Mouse (Mus musculus): ENCODE measurements at regions not wholly inside any gene's neighbourhood (a gene's known extent, or its start where the extent isn't known, plus 50 kb on each side); places are given as distances from the start of the nearest gene placed in this dataset.
"Not testable (repeated sequence)": the region's sequence is repeated elsewhere in the genome, so short reads cannot be mapped to it uniquely, and the experiment has no call there.

- no peak for DNase-seq (ENCODE audit: inconsistent age in 2 of 2, low spot score in 1 of 2)
These were observed 146.2 kb downstream of the Kcnrg start for GRCm38 (mm10) chr14:61753421-61753820.

DNA sequence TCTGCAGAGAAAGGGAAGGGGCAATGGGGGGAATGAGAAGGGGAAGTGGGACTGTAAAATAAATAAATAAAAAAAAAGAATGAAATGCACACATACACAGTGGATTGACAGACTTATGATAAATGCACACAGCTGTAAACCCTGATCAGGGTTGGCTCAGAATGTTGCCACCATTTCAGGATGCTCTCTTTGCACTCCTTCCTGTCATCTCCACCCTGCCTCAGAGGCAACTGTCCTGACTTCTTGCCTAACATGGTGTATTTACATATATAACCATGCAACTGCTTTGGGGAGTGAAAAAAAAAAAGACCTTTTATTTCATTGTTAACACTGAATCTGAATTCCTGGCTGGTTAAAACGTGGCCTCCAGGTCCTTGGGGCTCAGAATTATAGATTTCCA, 149.4 kb downstream of the Kcnrg start:
- DNase-seq (ENCODE audit: inconsistent age in 2 of 2, low spot score in 1 of 2) = no peak

DNA sequence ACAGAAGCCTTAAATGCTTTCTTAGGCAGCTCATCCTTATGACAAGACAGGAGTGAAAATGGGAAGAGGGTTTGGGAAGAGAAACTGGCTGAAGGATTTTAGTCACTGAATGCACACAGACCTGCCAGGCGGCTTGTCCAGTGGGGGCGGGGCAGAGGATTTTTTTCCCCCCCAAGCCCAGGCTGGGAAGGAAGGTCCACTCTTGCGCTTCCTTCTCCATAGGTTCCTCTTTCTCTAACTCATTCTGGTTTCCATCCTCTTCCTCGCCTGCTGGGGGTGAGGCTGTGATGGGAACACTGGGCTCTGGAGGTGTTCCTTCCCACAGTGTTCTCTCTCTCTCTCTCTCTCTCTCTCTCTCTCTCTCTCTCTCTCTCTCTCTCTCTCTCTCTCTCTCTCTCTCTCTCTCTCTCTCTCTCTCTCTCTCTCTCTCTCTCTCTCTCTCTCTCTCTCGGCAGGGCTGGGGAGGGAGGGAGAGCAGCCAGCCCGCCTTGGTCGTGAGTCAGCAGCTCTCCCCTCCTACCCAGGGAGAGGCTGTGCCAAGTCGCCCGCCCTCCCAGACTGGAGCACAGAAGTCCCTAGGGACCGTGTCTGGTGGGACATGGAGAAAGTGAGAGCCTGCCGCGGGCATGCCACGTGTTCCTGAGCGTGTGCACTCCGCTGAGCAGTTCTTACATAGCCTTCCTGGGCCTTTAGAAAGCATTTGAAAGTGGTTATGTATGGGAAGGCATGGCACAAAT, 150.0 kb downstream of the Kcnrg start:
- DNase-seq (ENCODE audit: inconsistent age in 2 of 2, low spot score in 1 of 2) = peak; percentile 83 to 88

GRCm38 (mm10) chr14:61757823-61758175, 150.5 kb downstream of the Kcnrg start:
- DNase-seq (ENCODE audit: inconsistent age in 2 of 2, low spot score in 1 of 2) = no peak

DNA sequence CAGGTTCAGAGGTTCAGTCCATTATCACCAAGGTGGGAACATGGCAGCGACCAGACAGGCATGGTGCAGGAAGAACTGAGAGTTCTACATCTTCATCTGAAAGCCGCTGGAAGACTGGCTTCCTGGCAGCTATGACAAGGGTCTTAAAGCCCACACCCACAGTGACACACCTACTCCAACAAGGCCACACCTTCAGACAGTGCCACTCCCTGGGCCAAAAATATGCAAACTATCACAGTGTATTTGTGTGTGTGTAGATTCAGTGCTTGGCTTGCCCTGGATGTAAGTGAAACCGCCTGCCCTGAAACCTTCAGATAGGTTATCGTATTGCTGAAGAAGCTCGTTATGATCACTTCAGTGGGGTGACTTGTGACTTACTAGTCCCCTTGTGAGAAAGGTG, 151.3 kb downstream of the Kcnrg start:
- no peak for DNase-seq (ENCODE audit: inconsistent age in 2 of 2, low spot score in 1 of 2)

DNA sequence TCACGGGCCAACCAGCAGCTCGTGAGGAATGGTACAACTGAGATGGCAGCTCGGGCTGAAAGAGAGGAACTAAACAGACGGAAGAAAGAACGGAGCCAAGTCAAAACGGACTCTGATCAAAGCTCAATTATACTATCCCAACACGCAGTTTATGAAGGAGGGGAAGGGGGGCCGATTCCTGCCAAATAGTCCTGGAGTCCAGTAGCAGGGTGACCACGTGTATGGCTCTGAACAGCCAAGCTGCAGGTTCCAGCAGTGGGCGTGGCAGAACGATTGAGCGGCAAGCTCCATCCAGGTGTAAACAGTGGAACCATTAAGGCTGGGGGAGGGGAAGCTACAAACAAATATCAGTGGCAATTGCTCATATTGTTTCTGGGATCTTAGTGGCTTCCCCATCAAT, 152.9 kb downstream of the Kcnrg start:
- DNase-seq (ENCODE audit: inconsistent age in 2 of 2, low spot score in 1 of 2) = not testable (repeated sequence)

- no peak for DNase-seq (ENCODE audit: inconsistent age in 2 of 2, low spot score in 1 of 2)
These were observed 154.8 kb downstream of the Kcnrg start for GRCm38 (mm10) chr14:61762076-61762475.

GRCm38 (mm10) chr14:61769881-61770280, 162.6 kb downstream of the Kcnrg start:
- no peak for DNase-seq (ENCODE audit: inconsistent age in 2 of 2, low spot score in 1 of 2)

GRCm38 (mm10) chr14:61774171-61774570, 166.9 kb downstream of the Kcnrg start:
- no peak for DNase-seq (ENCODE audit: inconsistent age in 2 of 2, low spot score in 1 of 2)

DNA sequence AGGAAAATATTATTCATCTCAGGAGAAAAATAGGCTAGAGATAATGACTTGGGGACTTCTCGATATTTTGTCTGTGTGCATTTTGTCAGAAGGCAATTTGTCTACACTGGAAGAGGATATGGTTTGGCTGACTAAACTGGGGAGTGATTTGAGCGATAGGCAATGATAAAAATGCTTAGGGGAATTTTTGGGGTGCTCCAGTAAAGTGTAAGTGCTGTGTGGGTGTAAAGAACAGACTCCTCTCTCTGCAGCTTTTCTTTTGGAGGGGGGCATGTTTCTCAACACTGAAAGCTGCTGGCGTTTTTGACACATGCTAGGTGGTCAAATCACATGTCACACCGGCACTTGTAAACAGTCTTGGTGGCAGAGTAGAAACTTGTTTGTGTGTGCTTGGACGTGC, 171.4 kb downstream of the Kcnrg start:
- no peak for DNase-seq (ENCODE audit: inconsistent age in 2 of 2, low spot score in 1 of 2)

- peak in 1 of 2 experiments; percentile 63 for DNase-seq (ENCODE audit: inconsistent age in 2 of 2, low spot score in 1 of 2)
These were observed 175.9 kb downstream of the Kcnrg start for GRCm38 (mm10) chr14:61783206-61783605.

- no peak for DNase-seq (ENCODE audit: inconsistent age in 2 of 2, low spot score in 1 of 2)
These were observed 177.4 kb downstream of the Kcnrg start for GRCm38 (mm10) chr14:61784609-61785008.

GRCm38 (mm10) chr14:61786031-61786430, 178.8 kb downstream of the Kcnrg start:
- no peak for DNase-seq (ENCODE audit: inconsistent age in 2 of 2, low spot score in 1 of 2)

- DNase-seq (ENCODE audit: inconsistent age in 2 of 2, low spot score in 1 of 2) = no peak
These were observed 180.5 kb downstream of the Kcnrg start for GRCm38 (mm10) chr14:61787746-61788145.

GRCm38 (mm10) chr14:61788998-61789790, 181.9 kb downstream of the Kcnrg start:
- peak; percentile 22 to 39 for DNase-seq (ENCODE audit: inconsistent age in 2 of 2, low spot score in 1 of 2)

DNA sequence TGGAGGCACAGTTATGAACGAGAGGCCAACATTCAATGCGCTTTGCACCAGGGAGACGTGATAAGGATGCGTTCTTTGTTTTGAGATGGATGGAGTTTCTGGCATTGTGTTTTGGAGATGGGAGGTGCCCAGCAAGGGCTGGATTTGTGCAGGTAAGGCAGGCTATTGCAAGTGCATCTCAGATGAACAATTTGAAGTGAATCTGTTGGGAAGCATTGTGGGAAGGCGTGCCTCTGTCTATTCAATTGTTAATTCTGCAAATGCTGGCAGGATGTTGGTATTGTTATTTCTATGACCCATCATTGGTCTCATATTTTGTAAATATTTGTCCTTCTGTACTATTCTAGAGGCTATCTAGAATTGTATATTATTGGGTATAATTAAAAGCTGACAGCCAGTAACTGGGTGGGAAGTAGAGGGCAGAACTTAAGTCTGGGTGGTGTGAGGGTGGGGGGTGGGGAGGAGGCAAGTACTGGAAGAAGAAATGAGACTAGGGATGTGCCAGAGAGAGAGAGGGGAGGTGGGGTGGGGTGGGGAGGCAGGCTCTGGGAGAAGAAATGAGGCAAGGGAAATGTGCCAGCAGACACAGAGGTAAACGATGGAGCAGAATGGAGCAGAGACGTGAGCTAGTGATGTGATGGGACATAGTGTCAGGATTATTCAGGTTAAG, 188.9 kb downstream of the Kcnrg start:
- no peak for DNase-seq (ENCODE audit: inconsistent age in 2 of 2, low spot score in 1 of 2)

- no peak for DNase-seq (ENCODE audit: inconsistent age in 2 of 2, low spot score in 1 of 2)
These were observed 189.4 kb downstream of the Kcnrg start for GRCm38 (mm10) chr14:61796671-61797070.

DNA sequence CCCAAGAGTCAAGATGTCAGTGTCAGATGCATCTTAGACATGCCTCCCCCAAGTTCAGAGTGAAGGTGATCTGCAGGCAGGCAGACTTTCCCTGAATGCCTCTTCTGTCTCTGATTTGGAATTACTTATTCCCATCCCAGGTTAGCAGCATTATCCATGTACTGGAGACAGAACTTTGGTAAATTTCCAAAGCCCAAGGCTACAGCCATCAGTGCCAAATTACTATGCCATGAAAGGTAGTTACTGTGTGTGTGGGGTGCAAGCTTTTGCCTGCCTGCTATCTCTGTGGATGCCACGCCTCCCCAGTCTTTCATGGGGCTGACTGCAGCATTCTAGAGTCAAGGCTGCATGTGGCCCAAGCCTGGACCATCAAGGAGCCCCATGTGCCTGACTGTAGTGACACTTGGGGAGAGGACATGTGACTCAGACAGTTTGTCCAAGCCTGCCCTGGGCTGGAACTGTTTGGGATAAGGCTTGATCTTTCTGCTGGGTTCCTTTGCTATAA, 196.2 kb downstream of the Kcnrg start:
- peak; percentile 34 to 65 for DNase-seq (ENCODE audit: inconsistent age in 2 of 2, low spot score in 1 of 2)

GRCm38 (mm10) chr14:61805433-61805832, 198.2 kb downstream of the Kcnrg start:
- no peak for DNase-seq (ENCODE audit: inconsistent age in 2 of 2, low spot score in 1 of 2)

DNA sequence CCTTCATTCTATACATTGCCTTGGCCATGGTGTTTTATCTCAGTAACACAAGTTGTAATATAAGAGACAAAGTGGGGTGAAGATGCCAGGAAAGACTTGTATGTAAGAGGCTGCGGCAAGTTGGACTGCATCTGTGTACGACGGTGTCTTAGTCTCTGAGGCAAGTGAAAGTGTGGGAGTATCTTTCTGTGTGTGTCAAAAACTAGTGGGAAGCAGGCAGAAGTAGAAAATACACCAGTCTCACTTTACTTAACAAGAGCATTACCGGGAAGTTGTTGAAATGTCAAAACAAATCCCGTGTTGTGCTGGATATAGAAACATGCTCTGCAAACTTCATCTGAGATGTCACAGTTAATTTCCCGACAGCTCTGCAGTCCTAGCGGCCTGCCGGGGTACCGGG, 200.9 kb downstream of the Kcnrg start:
- no peak for DNase-seq (ENCODE audit: inconsistent age in 2 of 2, low spot score in 1 of 2)

DNA sequence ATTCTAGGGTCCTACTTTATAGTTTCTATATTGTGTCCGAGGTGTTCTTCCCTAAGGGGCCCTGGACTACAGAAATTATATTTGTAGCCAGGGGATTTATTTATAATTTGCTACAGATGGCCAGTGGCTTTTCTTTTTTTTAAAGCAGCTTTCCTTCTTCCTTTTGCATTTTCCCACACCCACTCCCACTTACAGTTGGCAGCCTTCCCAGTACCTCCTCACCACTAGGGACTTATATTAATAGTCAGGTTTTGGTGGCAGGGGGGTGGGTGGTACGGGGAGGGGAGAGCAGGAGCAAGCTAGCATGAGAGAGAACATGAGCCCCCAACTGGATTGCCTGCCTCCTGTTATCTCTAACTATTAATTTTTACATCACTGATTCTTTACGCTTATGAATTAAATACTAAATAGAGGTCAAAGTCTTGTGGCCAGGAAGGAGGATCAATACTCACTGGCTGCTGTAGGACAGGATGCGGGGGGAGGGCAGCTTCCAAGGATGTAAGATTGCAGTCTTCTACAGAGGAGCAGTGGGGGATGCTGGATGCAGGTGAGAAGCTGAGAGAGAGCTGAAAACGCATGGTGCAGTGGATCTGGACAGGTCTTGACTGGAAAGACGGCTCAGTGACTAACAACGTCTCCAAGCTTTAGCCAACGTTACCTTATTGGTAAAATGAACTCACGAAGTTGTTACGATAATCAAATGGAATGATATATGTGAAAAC, 202.6 kb downstream of the Kcnrg start:
- DNase-seq (ENCODE audit: inconsistent age in 2 of 2, low spot score in 1 of 2) = no peak

Measured in adrenal gland, adult (tissue).